Mouse (Mus musculus) megakaryocyte, embryonic 14.5 days (primary cell): ENCODE data around the gene Ptpn3. TPM values are rescaled to one million over a fixed set of nuclear protein-coding genes. Genes with fewer than 3 reads are reported as not detected.

Source experiments
- H3K27me3 ChIP-seq: replicated peaks from 2 replicates; pipeline ENCODE3; 2012; ENCODE audit warnings: inconsistent platforms
- H3K36me3 ChIP-seq: replicated peaks from 2 replicates; pipeline ENCODE3; 2012; ENCODE audit warnings: low read length, inconsistent platforms, mixed read lengths
- H3K4me1 ChIP-seq: 2 replicates; pipeline ENCODE4 v1.6.1; 2012; ENCODE audit warnings: inconsistent platforms
- H3K4me3 ChIP-seq: replicated peaks from 2 replicates; pipeline ENCODE3; 2012; ENCODE audit warnings: moderate library complexity, mild to moderate bottlenecking, inconsistent platforms
- H3K9me3 ChIP-seq: 2 replicates; pipeline ENCODE4 v1.6.1; 2012; ENCODE audit warnings: inconsistent platforms
- FLI1 ChIP-seq: IDR thresholded peaks from 2 replicates; pipeline ENCODE4 v1.6.1; 2012; ENCODE audit warnings: low read length, inconsistent platforms, mixed read lengths
- GATA1 ChIP-seq: IDR thresholded peaks from 3 replicates; pipeline ENCODE4 v1.6.1; 2012; ENCODE audit warnings: mixed read lengths, low read length, inconsistent platforms, borderline replicate concordance
- polyA plus RNA-seq: library from polyadenylated mRNA; stranded (reverse); fragments of >175 nt; gene quantifications from 2 replicates; pipeline ENCODE4 v1.2.3, GENCODE M21; 2012; ENCODE audit warnings: low replicate concordance; ENCODE audit not compliant: insufficient read depth

The Ptpn3 gene
- polyA plus RNA-seq, 1 experiment, result 0.07 TPM

DNA sequence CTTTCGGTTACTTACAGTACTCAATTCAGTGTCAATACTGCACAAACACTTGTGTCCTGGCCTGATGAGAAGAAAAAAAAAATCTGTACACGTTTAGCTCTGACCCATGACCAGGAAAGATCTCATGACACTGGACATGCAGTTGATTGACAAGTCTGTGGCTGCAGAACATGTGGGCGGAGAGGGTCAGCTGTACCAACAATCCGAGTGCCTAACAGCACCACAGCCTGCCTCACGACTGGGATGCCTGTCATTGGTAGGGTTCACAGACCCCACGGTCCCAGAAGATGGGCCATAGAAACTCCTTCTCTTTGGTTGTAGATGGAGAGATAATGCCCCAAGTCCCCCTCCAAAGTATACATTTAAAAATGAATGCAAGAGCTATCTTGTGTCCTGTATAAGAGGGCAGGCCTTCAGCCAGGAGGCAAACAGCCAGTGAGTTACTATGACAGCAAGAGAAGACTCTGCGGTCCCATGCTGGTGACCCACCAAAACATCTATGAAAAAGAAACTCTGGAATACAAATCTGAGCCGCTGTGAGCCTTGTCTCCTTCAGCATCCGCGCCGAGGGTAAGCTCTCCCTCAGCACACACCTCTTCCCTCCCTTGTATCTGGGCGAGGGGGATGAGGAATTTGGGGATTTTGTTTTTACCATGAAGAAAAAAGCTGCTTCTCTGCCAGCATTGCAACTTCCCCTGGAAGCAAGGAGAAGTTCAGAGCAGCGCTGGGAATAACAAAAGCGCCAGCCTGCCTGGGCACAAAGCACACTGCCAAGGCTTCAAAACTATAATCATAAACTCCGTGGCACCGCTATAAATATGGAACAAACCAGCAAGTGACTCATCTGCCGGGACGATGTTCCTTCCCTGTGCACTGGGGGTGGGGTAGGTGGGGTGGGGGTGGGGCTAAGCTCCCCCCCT, 72.8 kb downstream of the Ptpn3 start:
- Histone ChIP-seq H3K9me3 (no peaks in the 10 kb centered on the region), H3K27me3 (peaks cover 2% of the 10 kb centered on the region), H3K4me3 (no peak overlapping the region), H3K4me1 (no peaks in the 10 kb centered on the region), H3K36me3 (peaks cover 54% of the 10 kb centered on the region)
- TF ChIP-seq FLI1, result no peak
- no peak for TF ChIP-seq GATA1

DNA sequence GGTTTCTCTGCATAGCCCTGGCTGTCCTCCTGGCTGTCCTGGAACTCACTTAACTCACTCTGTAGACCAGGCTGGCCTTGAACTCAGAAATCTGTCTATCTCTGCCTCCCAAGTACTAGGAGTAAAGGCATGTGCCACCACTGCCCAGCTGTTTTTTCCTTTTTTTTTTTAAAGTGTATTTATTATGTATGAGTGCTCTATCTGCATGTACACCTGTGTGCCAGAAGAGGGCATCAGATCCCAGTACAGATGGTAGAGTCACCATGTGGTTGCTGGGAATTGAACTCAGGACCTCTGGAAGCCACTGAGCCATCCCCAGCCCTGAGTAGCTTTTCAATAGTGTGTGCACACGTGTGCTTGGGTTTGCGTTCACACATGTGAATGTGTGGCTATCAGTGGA, 76.9 kb downstream of the Ptpn3 start:
- peaks cover 2% of the 10 kb centered on the region for H3K27me3 ChIP-seq
- peaks cover 7% of the 10 kb centered on the region for H3K4me1 ChIP-seq
- H3K9me3 ChIP-seq, result no peaks in the 10 kb centered on the region
- no peak overlapping the region for H3K4me3 ChIP-seq
- peaks cover 52% of the 10 kb centered on the region for H3K36me3 ChIP-seq
- no peak for TF ChIP-seq FLI1
- no peak for TF ChIP-seq GATA1

DNA sequence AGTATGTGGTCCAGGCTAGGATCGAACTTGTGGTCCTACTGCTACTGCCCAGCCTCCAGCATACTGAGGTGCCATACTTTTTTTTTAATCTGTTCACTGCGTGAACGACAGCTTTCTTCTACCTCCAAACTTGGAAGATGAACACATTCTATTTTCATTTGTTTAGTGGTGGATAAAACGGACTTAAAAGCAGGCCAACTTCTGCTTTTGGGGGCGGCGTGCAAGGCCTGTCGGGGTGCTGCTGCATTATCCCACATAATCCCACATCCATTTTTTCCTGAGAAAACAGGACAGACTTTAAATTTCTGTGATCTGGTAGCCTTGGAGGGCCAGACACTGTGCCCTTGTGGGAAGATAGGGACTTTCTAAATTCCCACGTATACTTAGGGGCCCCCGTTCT, 83.9 kb downstream of the Ptpn3 start:
- no peaks in the 10 kb centered on the region for H3K9me3 ChIP-seq
- no peaks in the 10 kb centered on the region for H3K27me3 ChIP-seq
- peaks cover 4% of the 10 kb centered on the region for H3K4me1 ChIP-seq
- no peak overlapping the region for H3K4me3 ChIP-seq
- peaks cover 57% of the 10 kb centered on the region for H3K36me3 ChIP-seq
- no peak for TF ChIP-seq GATA1
- TF ChIP-seq FLI1, result no peak

DNA sequence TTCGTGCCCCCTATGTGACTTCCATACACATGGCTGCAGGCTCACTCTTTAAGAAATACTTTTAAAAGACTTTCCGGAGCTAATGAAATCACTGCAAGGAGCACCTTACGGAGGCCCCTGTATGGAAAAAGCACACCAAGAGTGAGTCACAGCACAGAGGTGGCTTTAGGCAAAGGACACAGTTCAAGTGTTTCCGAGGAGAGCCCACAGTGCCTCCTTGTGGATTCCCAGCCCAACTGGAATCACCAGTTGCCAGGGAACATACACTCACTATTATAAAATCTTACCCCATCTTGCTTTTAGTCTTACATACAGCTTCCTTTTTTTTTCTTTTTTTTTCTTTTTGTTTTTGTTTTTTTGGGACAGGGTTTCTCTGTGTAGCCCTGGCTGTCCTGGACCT, 85.1 kb downstream of the Ptpn3 start:
- Histone ChIP-seq H3K4me3 (no peak overlapping the region), H3K9me3 (no peaks in the 10 kb centered on the region), H3K27me3 (no peaks in the 10 kb centered on the region), H3K36me3 (peaks cover 47% of the 10 kb centered on the region), H3K4me1 (peaks cover 4% of the 10 kb centered on the region; the same call in 1 of the 2 replicates)
- TF ChIP-seq FLI1 (no peak), GATA1 (no peak)

DNA sequence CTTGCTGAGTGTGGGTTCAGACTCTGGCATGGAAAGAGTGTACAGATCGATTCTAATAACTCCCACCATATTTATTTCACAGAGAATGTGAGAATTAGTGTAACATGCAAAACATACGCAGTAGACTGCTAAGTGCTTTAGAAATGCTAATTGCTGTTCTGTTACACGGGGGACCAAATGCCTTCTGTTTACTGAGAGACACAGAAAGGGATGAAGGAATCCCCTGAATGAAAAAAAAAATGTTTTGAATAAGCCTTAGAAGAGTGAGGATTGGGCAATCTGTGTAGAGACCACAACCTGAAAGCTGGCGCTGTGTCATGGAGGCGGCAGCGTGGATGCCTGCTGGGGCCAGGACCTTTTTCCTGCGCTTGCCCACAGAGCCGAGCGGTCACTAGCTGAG, 86.8 kb downstream of the Ptpn3 start:
- H3K4me1 ChIP-seq, result peaks cover 4% of the 10 kb centered on the region; the same call in 1 of the 2 replicates
- peaks cover 37% of the 10 kb centered on the region for H3K36me3 ChIP-seq
- TF ChIP-seq GATA1 (no peak), FLI1 (no peak)
- no peaks in the 10 kb centered on the region for H3K27me3 ChIP-seq
- no peaks in the 10 kb centered on the region for H3K9me3 ChIP-seq
- H3K4me3 ChIP-seq, result no peak overlapping the region

DNA sequence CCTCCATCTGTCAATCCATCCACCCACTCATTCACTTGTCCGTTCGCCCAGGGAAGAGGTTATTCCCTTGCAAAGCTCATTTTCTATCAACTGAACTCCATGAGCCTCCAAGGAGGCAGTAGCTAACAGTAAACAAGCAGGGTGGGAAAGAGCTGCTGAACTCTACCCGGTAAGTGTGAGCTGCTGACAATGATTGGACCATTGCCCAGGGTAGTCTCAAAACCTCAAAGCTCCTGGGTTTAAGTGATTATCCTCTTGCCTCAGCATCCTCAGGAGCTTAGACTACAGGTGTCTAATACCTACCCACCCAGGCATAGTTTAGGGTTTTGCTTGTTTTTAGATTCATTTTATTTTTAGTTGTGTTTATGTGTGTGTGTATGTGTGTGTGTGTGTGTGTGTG, 87.5 kb downstream of the Ptpn3 start:
- H3K4me3 ChIP-seq, result no peak overlapping the region
- peaks cover 4% of the 10 kb centered on the region; the same call in 1 of the 2 replicates for H3K4me1 ChIP-seq
- H3K27me3 ChIP-seq, result no peaks in the 10 kb centered on the region
- peaks cover 43% of the 10 kb centered on the region for H3K36me3 ChIP-seq
- H3K9me3 ChIP-seq, result peaks cover 7% of the 10 kb centered on the region
- TF ChIP-seq GATA1 (no peak), FLI1 (no peak)

DNA sequence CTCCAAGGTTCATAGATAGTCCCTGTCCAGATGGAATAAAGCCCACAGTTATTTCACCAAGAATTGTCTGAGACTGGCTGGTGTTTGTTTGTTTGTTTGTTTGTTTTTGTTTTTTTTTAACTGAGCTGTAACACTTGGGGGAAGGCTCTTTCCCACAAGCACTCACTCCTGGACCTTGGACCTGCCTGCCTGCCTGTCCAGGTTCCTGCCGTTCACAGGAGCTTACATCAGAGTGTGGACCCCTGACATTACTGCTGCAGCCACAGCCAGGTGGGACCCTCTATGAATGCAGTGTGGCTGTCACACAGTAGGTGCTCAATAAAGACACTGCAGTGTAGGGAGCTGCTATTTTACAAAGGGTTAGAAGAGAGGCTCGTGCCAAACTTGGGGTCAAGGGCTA, 89.9 kb downstream of the Ptpn3 start:
- peaks cover 4% of the 10 kb centered on the region; the same call in 1 of the 2 replicates for H3K4me1 ChIP-seq
- H3K9me3 ChIP-seq, result peaks cover 7% of the 10 kb centered on the region
- H3K4me3 ChIP-seq, result no peak overlapping the region
- no peak for TF ChIP-seq GATA1
- TF ChIP-seq FLI1, result no peak
- peaks cover 27% of the 10 kb centered on the region for H3K36me3 ChIP-seq
- H3K27me3 ChIP-seq, result no peaks in the 10 kb centered on the region

DNA sequence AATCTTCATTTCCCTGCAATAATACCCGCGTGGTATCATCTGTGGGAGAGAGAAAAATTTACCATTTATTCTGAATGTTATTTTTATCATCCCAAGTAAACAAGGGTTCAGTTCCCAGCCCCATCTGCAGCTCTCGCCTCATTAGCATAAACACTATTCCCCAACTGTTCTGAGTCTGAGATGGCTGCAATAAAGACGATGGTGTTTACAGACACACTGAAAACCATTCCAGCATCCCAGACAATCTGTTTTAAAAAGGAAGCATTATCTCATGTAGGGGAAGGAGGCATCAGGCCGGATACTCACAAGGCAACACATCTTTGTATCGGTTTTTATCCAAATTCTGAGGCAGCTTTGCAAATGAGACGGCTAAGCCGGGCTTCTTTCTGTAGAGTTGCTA, 95.7 kb downstream of the Ptpn3 start:
- H3K9me3 ChIP-seq, result peaks cover 7% of the 10 kb centered on the region

DNA sequence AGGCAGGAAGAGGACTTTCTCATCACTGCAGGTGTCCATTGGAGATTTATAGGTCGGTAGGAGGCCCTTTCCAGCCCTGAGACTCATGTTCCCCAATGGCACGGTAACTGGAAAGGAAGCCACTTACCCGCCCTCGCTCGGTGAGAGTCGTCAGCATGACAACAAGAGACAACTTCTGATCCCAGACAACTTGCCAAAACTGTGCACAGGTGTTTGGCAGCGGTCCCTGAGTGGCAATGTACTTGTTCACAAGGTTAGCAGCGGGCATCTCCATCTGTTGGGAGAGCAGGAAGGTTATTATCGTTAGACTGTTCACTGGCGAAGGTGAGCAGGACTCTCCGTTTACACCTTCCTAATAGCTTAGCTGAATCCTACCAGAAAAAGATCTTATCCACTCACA, 96.9 kb downstream of the Ptpn3 start:
- no peak for TF ChIP-seq GATA1
- no peak for TF ChIP-seq FLI1
- H3K4me1 ChIP-seq, result peaks cover 12% of the 10 kb centered on the region
- no peak overlapping the region for H3K4me3 ChIP-seq
- H3K9me3 ChIP-seq, result peaks cover 9% of the 10 kb centered on the region
- H3K27me3 ChIP-seq, result peaks cover 6% of the 10 kb centered on the region
- H3K36me3 ChIP-seq, result peaks cover 44% of the 10 kb centered on the region

More for the DNA sequence above, 95.7 kb downstream of the Ptpn3 start:
- H3K36me3 ChIP-seq, result peaks cover 37% of the 10 kb centered on the region
- peaks cover 12% of the 10 kb centered on the region for H3K4me1 ChIP-seq
- no peak overlapping the region for H3K4me3 ChIP-seq
- TF ChIP-seq GATA1 (no peak), FLI1 (no peak)
- H3K27me3 ChIP-seq, result peaks cover 2% of the 10 kb centered on the region

DNA sequence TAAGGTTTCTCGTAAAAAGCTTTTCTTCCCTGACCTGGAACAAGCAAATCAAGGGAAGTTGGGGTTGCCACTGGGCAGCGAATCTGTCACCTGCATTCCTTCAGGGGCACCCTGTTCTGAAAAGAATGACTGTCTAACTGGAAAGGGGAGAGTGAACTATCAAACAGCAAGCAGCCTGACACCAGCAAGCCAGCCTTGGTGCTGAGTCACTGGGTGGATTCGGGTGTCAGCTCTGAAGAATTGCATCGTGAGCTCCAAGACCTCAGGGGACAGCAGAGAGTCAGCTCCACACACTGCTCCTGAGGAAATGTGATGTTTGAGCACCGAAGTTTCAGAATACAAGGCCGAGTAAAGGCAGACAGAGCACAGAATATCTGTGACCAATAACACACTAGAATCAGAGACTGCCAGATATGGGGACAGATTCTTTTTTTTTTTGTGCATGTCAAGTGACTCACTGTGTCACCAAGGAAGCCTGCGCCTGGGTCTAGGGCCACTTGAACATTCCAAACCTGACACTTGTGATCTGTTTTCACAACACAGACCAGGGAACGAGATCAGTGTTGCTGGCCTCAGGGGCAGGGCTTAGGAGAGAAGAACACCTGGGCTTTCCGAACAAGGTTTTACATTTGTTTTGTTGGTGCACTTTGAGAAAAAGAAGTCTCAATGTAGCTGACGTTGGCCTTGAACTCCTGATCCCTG, 98.8 kb downstream of the Ptpn3 start:
- H3K9me3 ChIP-seq, result peaks cover 10% of the 10 kb centered on the region
- H3K4me3 ChIP-seq, result no peak overlapping the region
- H3K36me3 ChIP-seq, result peaks cover 43% of the 10 kb centered on the region
- TF ChIP-seq FLI1 (no peak), GATA1 (no peak)
- H3K27me3 ChIP-seq, result peaks cover 6% of the 10 kb centered on the region
- peaks cover 12% of the 10 kb centered on the region for H3K4me1 ChIP-seq
